Mouse (Mus musculus) activated CD4-positive, CD25-positive, alpha-beta regulatory T cell, adult 4 months (primary cell): ENCODE results near the gene Mrgprf. TPM values are rescaled to one million over a fixed set of nuclear protein-coding genes. Genes with fewer than 3 reads are reported as not detected.

Experiments
- ATAC-seq: one replicate; pipeline ENCODE4 v1.8.0; 2017
- polyA plus RNA-seq, 2 experiments: library from polyadenylated mRNA; unstranded; fragments of 100-300 nt; shearing (Covaris generic); gene quantifications; one replicate each; pipeline ENCODE4 v1.2.1; 2017

Mrgprf gene
- polyA plus RNA-seq = not detected

- no peak for ATAC-seq
These were observed at the start of gene Mrgprf for GRCm38 (mm10) chr7:145300321-145301007. TSS of gene Mrgprf (plus strand) at chr7:145300828.

GRCm38 (mm10) chr7:145252715-145253476, 47.7 kb upstream of the Mrgprf start:
- no peak for ATAC-seq

- ATAC-seq = no peak
These were observed 46.5 kb upstream of the Mrgprf start for GRCm38 (mm10) chr7:145253986-145254630.

GRCm38 (mm10) chr7:145256092-145256491, 44.5 kb upstream of the Mrgprf start:
- no peak for ATAC-seq

- ATAC-seq = no peak
These were observed 36.4 kb upstream of the Mrgprf start for GRCm38 (mm10) chr7:145264202-145264601.

- no peak for ATAC-seq
These were observed 34.6 kb upstream of the Mrgprf start for GRCm38 (mm10) chr7:145266011-145266410.

GRCm38 (mm10) chr7:145268890-145269289, 31.7 kb upstream of the Mrgprf start:
- ATAC-seq = no peak

GRCm38 (mm10) chr7:145270955-145271354, 29.7 kb upstream of the Mrgprf start:
- no peak for ATAC-seq

GRCm38 (mm10) chr7:145275488-145275887, 25.1 kb upstream of the Mrgprf start:
- no peak for ATAC-seq

GRCm38 (mm10) chr7:145281396-145281795, 19.2 kb upstream of the Mrgprf start:
- ATAC-seq = no peak

- peak; percentile 17 for ATAC-seq
These were observed 17.6 kb upstream of the Mrgprf start for GRCm38 (mm10) chr7:145283041-145283440.

GRCm38 (mm10) chr7:145283487-145284187, 17.0 kb upstream of the Mrgprf start, which contains the start of gene Tpcn2:
TSS of gene Tpcn2 (minus strand) at chr7:145284011.
- peak; percentile 99 for ATAC-seq

GRCm38 (mm10) chr7:145284293-145284692, 16.3 kb upstream of the Mrgprf start:
- peak; percentile 6 for ATAC-seq

- ATAC-seq = no peak
These were observed 15.2 kb upstream of the Mrgprf start for GRCm38 (mm10) chr7:145285476-145285875.

GRCm38 (mm10) chr7:145287410-145287809, 13.2 kb upstream of the Mrgprf start:
- no peak for ATAC-seq

GRCm38 (mm10) chr7:145289302-145289701, 11.3 kb upstream of the Mrgprf start:
- no peak for ATAC-seq

- no peak for ATAC-seq
These were observed 8.8 kb upstream of the Mrgprf start for GRCm38 (mm10) chr7:145291847-145292246.

GRCm38 (mm10) chr7:145292726-145293125, 7.9 kb upstream of the Mrgprf start:
- no peak for ATAC-seq

- ATAC-seq = no peak
These were observed 6.8 kb upstream of the Mrgprf start for GRCm38 (mm10) chr7:145293859-145294258.

GRCm38 (mm10) chr7:145298666-145299490, 1.8 kb upstream of the Mrgprf start:
- ATAC-seq = no peak

- ATAC-seq = no peak
These were observed 887 bp upstream of the Mrgprf start for GRCm38 (mm10) chr7:145299562-145300320.
